Mouse (Mus musculus) effector memory CD4-positive, alpha-beta T cell, adult 7 months (primary cell): Measurements from ENCODE around the gene Klra4. TPM values are rescaled to one million over a fixed set of nuclear protein-coding genes. Genes with fewer than 3 reads are reported as not detected.

Experiments
- polyA plus RNA-seq: library from polyadenylated mRNA; unstranded; fragments of 100-300 nt; shearing (Covaris generic); gene quantifications from one replicate; pipeline ENCODE4 v1.2.1, GENCODE M21; 2017

Klra4 gene
- not detected for polyA plus RNA-seq

DNA sequence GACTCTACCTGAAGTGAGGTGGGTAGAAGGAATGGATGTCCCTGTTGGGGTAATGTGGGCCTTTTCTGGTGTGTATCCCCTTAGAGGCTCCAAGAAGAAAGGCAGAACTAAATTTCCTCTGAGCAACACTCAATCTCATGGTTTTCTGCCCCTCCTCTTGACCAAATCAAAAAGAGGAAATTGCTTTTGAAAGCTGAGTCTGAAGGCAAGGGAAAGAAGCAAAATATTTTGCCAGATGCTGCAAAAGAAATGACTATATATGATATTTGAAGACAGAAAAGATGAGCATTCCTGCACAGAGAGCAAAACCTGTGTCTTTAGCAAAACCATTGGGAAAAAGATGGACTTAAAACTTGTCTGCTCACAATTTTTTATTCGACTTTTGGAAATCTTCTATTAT, at the start of gene Klra4:
TSS of gene Klra4 (minus strand) at position 101 of the 400 bp plus-strand sequence.

GRCm38 (mm10) chr6:130026854-130027253, 40.2 kb downstream of the Klra4 start, which contains the start of gene Klra6:
Klra6 (minus strand) TSS chr6:130026954.

Other genes starting within 250 kb of the Klra4 start
- gene Gm17631, start 204.6 kb downstream of the Klra4 start, polyA plus RNA-seq, result not detected
- not detected for gene Klra17, start 190.6 kb downstream of the Klra4 start, polyA plus RNA-seq
- gene Klra5, start 149.6 kb downstream of the Klra4 start, polyA plus RNA-seq, result not detected
- not detected for gene Klra6, start 40.3 kb downstream of the Klra4 start, polyA plus RNA-seq
- gene Klra8, start 62.6 kb upstream of the Klra4 start, polyA plus RNA-seq, result not detected
- not detected for gene Klra9, start 125.8 kb upstream of the Klra4 start, polyA plus RNA-seq
- not detected for gene Klra7, start 166.1 kb upstream of the Klra4 start, polyA plus RNA-seq
- not detected for gene Klra10, start 214.7 kb upstream of the Klra4 start, polyA plus RNA-seq